Mouse (Mus musculus) heart, adult 11 months (tissue): ENCODE results near the gene Epor.
A peak's percentile ranks its signal among the peaks of the same experiment; 100 is the strongest.

Source experiments
- DNase-seq: peaks from one replicate; pipeline ENCODE4 v3.0.0; 2022

Gene Epor

GRCm38 (mm10) chr9:21935466-21936131 lies 27.7 kb downstream of the Epor start:
- peak; percentile 87 for DNase-seq

- DNase-seq: no peak
Measured at GRCm38 (mm10) chr9:21934021-21934420, 29.3 kb downstream of the Epor start.

GRCm38 (mm10) chr9:21932445-21933137 lies 30.7 kb downstream of the Epor start:
- DNase-seq: peak; percentile 89

- DNase-seq: peak; percentile 91
Measured at GRCm38 (mm10) chr9:21932006-21932405, 31.3 kb downstream of the Epor start.

GRCm38 (mm10) chr9:21929208-21929607 lies 34.1 kb downstream of the Epor start:
- peak; percentile 90 for DNase-seq

GRCm38 (mm10) chr9:21927208-21927753 lies 36.0 kb downstream of the Epor start, which contains the start of the genes Ccdc159 and Tmem205:
Gene Ccdc159 (plus strand): TSS chr9:21927471.
Gene Tmem205 (minus strand): TSS chr9:21927556.
- peak; percentile 100 for DNase-seq

- no peak for DNase-seq
Measured at GRCm38 (mm10) chr9:21926784-21927183, 36.5 kb downstream of the Epor start.

- peak; percentile 94 for DNase-seq
Measured at GRCm38 (mm10) chr9:21926155-21926554, 37.2 kb downstream of the Epor start.

- DNase-seq: no peak
Measured at GRCm38 (mm10) chr9:21925506-21925905, 37.8 kb downstream of the Epor start.

GRCm38 (mm10) chr9:21925034-21925433 lies 38.3 kb downstream of the Epor start:
- no peak for DNase-seq

GRCm38 (mm10) chr9:21924099-21924493 lies 39.2 kb downstream of the Epor start:
- DNase-seq: peak; percentile 100

- peak; percentile 86 for DNase-seq
Measured at GRCm38 (mm10) chr9:21923490-21924098, 39.7 kb downstream of the Epor start.

GRCm38 (mm10) chr9:21923036-21923435 lies 40.3 kb downstream of the Epor start:
- DNase-seq: no peak

- DNase-seq: peak; percentile 92
Measured at GRCm38 (mm10) chr9:21918692-21919384, 44.5 kb downstream of the Epor start.

GRCm38 (mm10) chr9:21918035-21918592 lies 45.2 kb downstream of the Epor start, which contains the start of gene Rab3d:
Gene Rab3d (minus strand): TSS chr9:21918192.
- DNase-seq: peak; percentile 100

GRCm38 (mm10) chr9:21917493-21918034 lies 45.7 kb downstream of the Epor start:
- no peak for DNase-seq

GRCm38 (mm10) chr9:21916851-21917492 lies 46.3 kb downstream of the Epor start:
- peak; percentile 93 for DNase-seq

GRCm38 (mm10) chr9:21909474-21910223 lies 53.7 kb downstream of the Epor start:
- no peak for DNase-seq
